Mouse (Mus musculus) brain, adult 10 weeks (tissue): ENCODE data around the gene Usp51. TPM values are rescaled to one million over a fixed set of nuclear protein-coding genes. Genes with fewer than 3 reads are reported as not detected.

ENCODE experiments used
- polyA plus RNA-seq: library from polyadenylated mRNA; stranded (reverse); fragments of 350-450 nt; fragmentation: Illumina TruSeq; extraction: RNeasy Lipid Tissue Mini Kit (QIAGEN cat#74804); gene quantifications from one replicate; pipeline ENCODE4 v1.2.3, GENCODE M21; 2015; ENCODE audit warnings: low read depth, low replicate concordance

Gene Usp51
- polyA plus RNA-seq = 1.3 TPM

DNA sequence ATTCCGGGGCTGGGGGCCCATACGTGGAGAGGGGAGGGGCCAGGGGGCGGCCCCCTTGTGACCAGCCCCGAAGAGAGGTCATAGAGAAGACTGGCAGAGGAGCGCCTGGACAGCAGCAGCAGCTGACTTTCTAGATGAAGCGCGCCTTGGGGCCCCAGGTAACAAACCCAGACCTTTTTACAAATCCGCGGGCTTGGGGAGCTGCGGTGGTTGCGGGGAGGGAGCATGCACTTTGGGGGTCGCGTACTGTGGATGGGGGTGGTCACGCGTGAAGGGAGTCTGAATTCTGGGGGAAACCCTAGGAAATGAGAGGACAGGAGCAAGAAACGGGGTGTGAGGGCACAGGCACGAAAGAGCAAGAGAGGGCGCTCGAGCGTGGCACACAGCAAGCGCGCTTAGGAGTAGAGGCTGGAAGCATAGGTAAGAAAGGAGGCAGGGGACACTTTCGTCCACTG, at the start of gene Usp51:
Usp51 (plus strand) TSS at position 83 of the 455 bp plus-strand sequence.

DNA sequence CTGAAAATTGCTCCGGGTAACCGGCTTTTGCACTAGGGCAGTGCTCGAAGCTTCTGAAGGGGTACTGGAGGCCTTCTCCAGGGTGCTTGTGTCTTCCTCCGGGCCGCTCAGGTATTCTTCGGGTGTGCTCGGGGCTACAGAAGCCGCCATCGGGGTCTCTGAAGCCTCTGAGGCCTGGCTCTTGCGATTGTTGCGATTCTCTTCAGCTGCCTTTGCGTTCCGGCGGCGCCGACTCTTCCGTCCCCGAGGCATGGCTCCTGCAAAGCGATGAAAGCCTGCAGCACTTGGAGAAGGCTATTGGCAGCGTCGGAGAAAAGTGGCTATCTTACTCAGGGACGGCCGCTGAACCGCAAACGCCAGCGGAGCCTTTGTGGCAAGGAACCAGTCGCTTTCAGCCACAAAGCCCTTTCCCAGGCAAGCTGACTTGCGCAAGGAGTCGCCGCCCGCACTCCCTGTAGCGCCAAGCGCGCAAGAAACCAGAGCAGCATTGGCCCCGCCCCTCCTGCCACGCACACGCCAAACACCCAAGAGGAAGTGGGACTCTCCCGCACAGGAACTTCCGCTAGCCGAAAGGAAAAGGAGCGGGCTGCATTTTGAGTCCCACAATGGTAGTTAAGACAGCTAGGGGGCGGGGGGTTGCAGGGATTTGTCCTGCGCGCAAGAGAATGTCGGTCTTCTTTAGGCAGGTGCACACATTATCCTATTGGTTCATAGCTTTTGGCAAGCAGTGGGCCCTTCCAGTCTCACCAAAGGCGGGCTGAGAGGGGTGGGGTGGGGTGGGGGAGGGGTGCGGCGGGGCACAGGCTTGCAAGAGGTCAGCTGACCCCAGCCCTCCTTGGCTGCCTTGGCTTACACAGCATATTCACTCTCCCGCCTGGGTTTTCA, 31.1 kb downstream of the Usp51 start, which contains the start of gene Mageh1:
Mageh1 (minus strand) TSS at position 489 of the 885 bp plus-strand sequence.

Other genes with a start within 250 kb of the Usp51 start
- gene Shroom2, start 237.0 kb upstream of the Usp51 start, polyA plus RNA-seq = 79.4 TPM
- not detected for gene Gpr143, start 224.5 kb upstream of the Usp51 start, polyA plus RNA-seq
- 62.5 TPM for gene Mageh1, start 31.1 kb downstream of the Usp51 start, polyA plus RNA-seq
- 0.70 TPM for gene Foxr2, start 112.3 kb downstream of the Usp51 start, polyA plus RNA-seq
- 94.0 TPM for gene Rragb, start 133.5 kb downstream of the Usp51 start, polyA plus RNA-seq
- gene Klf8, start 231.0 kb downstream of the Usp51 start, polyA plus RNA-seq = 2.6 TPM